Mouse (Mus musculus): Measurements from ENCODE around the gene Fcgrt. TPM values are rescaled to one million over a fixed set of nuclear protein-coding genes. Genes with fewer than 3 reads are reported as not detected.
A peak's percentile ranks its signal among the peaks of the same experiment; 100 is the strongest.
"Not testable (repeated sequence)": the region's sequence is repeated elsewhere in the genome, so short reads cannot be mapped to it uniquely, and the experiment has no call there.

Gene Fcgrt
- polyA plus RNA-seq, 1 experiment from 2014 or later, result 334 TPM

DNA sequence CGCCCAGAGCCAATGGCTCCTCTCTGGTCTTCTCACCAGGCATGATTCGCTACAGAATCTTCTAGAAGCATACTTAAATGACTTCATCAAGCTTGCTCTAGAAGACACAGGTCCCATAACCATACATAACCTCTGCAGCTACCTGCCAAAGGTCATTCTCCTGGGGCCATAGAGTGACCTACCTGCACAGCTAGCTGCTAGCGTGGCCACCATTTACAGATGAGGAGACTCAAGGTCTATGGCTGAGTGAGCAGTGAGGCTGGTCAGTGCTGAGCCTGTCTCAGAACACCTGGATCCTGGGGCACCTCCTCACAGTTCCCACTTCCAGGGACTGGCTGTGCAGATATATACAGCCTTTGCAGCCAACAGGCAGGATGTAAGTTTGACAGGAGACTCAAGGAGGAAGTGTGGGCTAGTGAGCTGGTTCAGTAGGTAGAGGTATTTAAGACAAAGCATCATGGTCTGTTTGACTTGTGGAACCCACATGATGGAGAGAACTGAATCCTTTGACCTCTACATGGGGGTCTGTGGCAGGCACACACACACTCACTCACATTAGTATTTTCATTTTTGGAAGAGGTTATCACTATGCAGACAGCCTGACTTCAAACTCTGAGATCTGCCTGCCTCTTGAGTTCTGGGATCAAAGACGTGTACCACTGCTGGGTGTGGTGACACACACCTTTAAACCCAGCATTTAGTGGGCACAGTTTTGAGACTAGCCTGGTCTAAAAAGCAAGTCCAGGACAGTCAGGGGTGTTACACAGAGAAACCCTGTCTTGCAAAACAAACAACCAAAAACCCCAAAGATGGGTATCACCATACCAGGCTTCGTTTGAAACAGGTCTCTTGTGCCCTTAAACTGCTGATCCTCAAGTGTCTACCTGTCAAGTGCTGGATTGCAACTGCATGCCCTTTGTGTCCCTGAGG is 16.4 kb upstream of the Fcgrt start:
- Histone ChIP-seq H3K36me3 (ENCODE audit: control insufficient read depth, insufficient read depth, low read length) (peaks cover 27% of the 10 kb centered on the region), H3K4me3 (ENCODE audit: low read length) (no peak overlapping the region), H3K4me1 (ENCODE audit: control insufficient read depth, insufficient read depth, low read length) (peaks cover 28% of the 10 kb centered on the region), H3K27ac (ENCODE audit: low read length) (peak overlapping the region; percentile 60), H3K9me3 (ENCODE audit: control insufficient read depth, low read length) (no peaks in the 10 kb centered on the region), H3K27me3 (replicated peaks; ENCODE audit: control insufficient read depth, insufficient read depth, low read length) (no peaks in the 10 kb centered on the region), H3K9ac (ENCODE audit: low read depth, low read length) (no peak overlapping the region), H3K4me2 (ENCODE audit: low read depth, low read length) (no peak overlapping the region)
- 72% methylated on average over 5 of the region's 5 CpGs for WGBS
- ATAC-seq, result no peak

GRCm38 (mm10) chr7:45118336-45118735 is 14.7 kb upstream of the Fcgrt start:
- Histone ChIP-seq H3K4me2 (ENCODE audit: low read depth, low read length) (no peak overlapping the region), H3K9me3 (ENCODE audit: control insufficient read depth, low read length) (no peaks in the 10 kb centered on the region), H3K9ac (ENCODE audit: low read depth, low read length) (no peak overlapping the region), H3K36me3 (ENCODE audit: control insufficient read depth, insufficient read depth, low read length) (peaks cover 26% of the 10 kb centered on the region), H3K27ac (ENCODE audit: low read length) (no peak overlapping the region), H3K4me3 (ENCODE audit: low read length) (no peak overlapping the region), H3K4me1 (ENCODE audit: control insufficient read depth, insufficient read depth, low read length) (peaks cover 25% of the 10 kb centered on the region), H3K27me3 (replicated peaks; ENCODE audit: control insufficient read depth, insufficient read depth, low read length) (no peaks in the 10 kb centered on the region)
- ATAC-seq, result no peak
- WGBS, result 82% methylated on average over 6 of the region's 6 CpGs

DNA sequence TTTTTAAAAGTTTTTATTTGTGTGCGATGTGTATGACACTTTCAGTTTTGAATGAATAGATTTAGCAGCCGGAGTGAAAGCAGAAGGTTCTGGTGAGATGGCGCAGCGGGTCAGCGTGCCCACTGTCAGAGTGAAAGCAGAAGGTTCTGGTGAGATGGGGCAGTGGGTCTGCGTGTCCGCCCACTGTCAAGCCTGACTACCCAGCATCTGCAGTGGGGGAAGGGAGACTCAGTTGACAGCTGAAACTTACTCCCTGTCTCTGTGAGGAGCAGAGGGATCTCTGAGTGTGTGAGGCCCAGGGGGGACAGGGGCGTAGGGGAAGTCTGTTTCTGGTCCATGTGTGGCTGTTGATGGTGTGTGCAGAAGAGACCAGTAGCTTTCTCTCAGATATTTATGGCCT is 13.9 kb upstream of the Fcgrt start:
- Histone ChIP-seq H3K4me2 (ENCODE audit: low read depth, low read length) (no peak overlapping the region), H3K27ac (ENCODE audit: low read length) (0 out of 2 replicates have a peak overlapping the region, but pooled peaks have one; percentile 15), H3K9ac (ENCODE audit: low read depth, low read length) (no peak overlapping the region), H3K4me1 (ENCODE audit: control insufficient read depth, insufficient read depth, low read length) (peaks cover 21% of the 10 kb centered on the region), H3K27me3 (replicated peaks; ENCODE audit: control insufficient read depth, insufficient read depth, low read length) (no peaks in the 10 kb centered on the region), H3K36me3 (ENCODE audit: control insufficient read depth, insufficient read depth, low read length) (peaks cover 22% of the 10 kb centered on the region), H3K9me3 (ENCODE audit: control insufficient read depth, low read length) (no peaks in the 10 kb centered on the region), H3K4me3 (ENCODE audit: low read length) (no peak overlapping the region)
- 75% methylated on average over 8 of the region's 8 CpGs for WGBS
- no peak for ATAC-seq

GRCm38 (mm10) chr7:45113476-45113875 is 9.8 kb upstream of the Fcgrt start:
- Histone ChIP-seq H3K4me2 (ENCODE audit: low read depth, low read length) (no peak overlapping the region), H3K27me3 (replicated peaks; ENCODE audit: control insufficient read depth, insufficient read depth, low read length) (no peaks in the 10 kb centered on the region), H3K4me3 (ENCODE audit: low read length) (no peak overlapping the region), H3K27ac (ENCODE audit: low read length) (peak overlapping the region; percentile 88), H3K36me3 (ENCODE audit: control insufficient read depth, insufficient read depth, low read length) (no peaks in the 10 kb centered on the region), H3K9ac (ENCODE audit: low read depth, low read length) (0 out of 2 replicates have a peak overlapping the region, but pooled peaks have one; percentile 33), H3K9me3 (ENCODE audit: control insufficient read depth, low read length) (no peaks in the 10 kb centered on the region), H3K4me1 (ENCODE audit: control insufficient read depth, insufficient read depth, low read length) (peaks cover 15% of the 10 kb centered on the region)
- peak; percentile 58 for ATAC-seq
- 49% methylated on average over 2 of the region's 2 CpGs for WGBS

DNA sequence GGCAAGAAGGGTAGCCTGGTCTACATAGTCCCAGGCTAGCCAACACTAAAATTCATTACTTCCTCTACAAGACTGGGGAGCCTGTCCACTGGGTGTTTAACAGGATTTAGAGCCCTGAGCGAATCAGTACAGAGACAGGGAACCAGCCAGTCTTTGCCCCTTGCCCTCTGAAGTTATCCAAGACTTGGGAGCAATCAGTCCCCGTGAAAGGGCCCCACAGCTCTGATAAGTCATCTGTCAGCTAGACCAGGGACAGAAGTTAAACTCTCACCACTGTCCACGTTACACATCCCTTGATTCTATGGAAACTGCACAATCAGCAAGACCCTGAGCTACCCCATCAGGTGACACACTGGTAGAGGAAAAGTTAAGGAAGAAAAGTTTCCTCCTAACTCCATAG is 8.9 kb upstream of the Fcgrt start:
- H3K4me2 ChIP-seq (ENCODE audit: low read depth, low read length), result no peak overlapping the region
- no peaks in the 10 kb centered on the region for H3K9me3 ChIP-seq (ENCODE audit: control insufficient read depth, low read length)
- H3K36me3 ChIP-seq (ENCODE audit: control insufficient read depth, insufficient read depth, low read length), result no peaks in the 10 kb centered on the region
- H3K9ac ChIP-seq (ENCODE audit: low read depth, low read length), result no peak overlapping the region
- H3K4me3 ChIP-seq (ENCODE audit: low read length), result no peak overlapping the region
- H3K4me1 ChIP-seq (ENCODE audit: control insufficient read depth, insufficient read depth, low read length), result peaks cover 15% of the 10 kb centered on the region
- WGBS, result 32% methylated on average over 3 of the region's 3 CpGs
- peak; percentile 89 for ATAC-seq
- no peaks in the 10 kb centered on the region for H3K27me3 ChIP-seq (replicated peaks; ENCODE audit: control insufficient read depth, insufficient read depth, low read length)
- peak overlapping the region; percentile 43 for H3K27ac ChIP-seq (ENCODE audit: low read length)

DNA sequence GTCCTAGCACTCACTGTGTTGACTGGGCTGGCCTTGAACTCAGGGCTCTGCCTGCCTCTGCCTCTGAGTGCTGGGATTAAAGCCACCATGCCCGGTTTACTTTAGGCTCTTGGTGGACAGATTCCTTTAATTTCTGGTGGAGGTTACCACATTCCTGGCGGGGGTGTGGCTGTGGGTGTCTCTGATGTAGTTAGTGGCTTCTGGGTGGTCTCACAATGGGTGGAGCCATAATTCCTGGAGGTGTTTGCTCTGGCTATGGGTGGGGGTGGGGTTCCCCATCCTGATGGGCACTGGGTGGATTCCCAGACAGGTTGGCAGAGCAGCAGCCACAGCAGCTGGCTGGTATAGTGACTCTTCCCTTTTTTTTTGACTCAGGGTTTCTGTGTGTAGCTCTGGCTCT is 8.3 kb upstream of the Fcgrt start:
- no peaks in the 10 kb centered on the region for H3K9me3 ChIP-seq (ENCODE audit: control insufficient read depth, low read length)
- no peak overlapping the region for H3K4me3 ChIP-seq (ENCODE audit: low read length)
- peak overlapping the region; percentile 43 for H3K27ac ChIP-seq (ENCODE audit: low read length)
- no peaks in the 10 kb centered on the region for H3K27me3 ChIP-seq (replicated peaks; ENCODE audit: control insufficient read depth, insufficient read depth, low read length)
- no peak for ATAC-seq
- no peak overlapping the region for H3K9ac ChIP-seq (ENCODE audit: low read depth, low read length)
- peaks cover 12% of the 10 kb centered on the region for H3K4me1 ChIP-seq (ENCODE audit: control insufficient read depth, insufficient read depth, low read length)
- no peaks in the 10 kb centered on the region for H3K36me3 ChIP-seq (ENCODE audit: control insufficient read depth, insufficient read depth, low read length)
- WGBS, result 45% methylated on average over 2 of the region's 2 CpGs
- H3K4me2 ChIP-seq (ENCODE audit: low read depth, low read length), result no peak overlapping the region

- not testable (repeated sequence) for H3K27ac ChIP-seq (ENCODE audit: low read length); H3K4me1 ChIP-seq (ENCODE audit: control insufficient read depth, insufficient read depth, low read length); H3K9ac ChIP-seq (ENCODE audit: low read depth, low read length); H3K9me3 ChIP-seq (ENCODE audit: control insufficient read depth, low read length); H3K4me2 ChIP-seq (ENCODE audit: low read depth, low read length); H3K27me3 ChIP-seq (replicated peaks; ENCODE audit: control insufficient read depth, insufficient read depth, low read length); H3K4me3 ChIP-seq (ENCODE audit: low read length); H3K36me3 ChIP-seq (ENCODE audit: control insufficient read depth, insufficient read depth, low read length); ATAC-seq
- 92% methylated on average over 4 of the region's 4 CpGs for WGBS
Measured at GRCm38 (mm10) chr7:45110089-45110488, 6.4 kb upstream of the Fcgrt start.

DNA sequence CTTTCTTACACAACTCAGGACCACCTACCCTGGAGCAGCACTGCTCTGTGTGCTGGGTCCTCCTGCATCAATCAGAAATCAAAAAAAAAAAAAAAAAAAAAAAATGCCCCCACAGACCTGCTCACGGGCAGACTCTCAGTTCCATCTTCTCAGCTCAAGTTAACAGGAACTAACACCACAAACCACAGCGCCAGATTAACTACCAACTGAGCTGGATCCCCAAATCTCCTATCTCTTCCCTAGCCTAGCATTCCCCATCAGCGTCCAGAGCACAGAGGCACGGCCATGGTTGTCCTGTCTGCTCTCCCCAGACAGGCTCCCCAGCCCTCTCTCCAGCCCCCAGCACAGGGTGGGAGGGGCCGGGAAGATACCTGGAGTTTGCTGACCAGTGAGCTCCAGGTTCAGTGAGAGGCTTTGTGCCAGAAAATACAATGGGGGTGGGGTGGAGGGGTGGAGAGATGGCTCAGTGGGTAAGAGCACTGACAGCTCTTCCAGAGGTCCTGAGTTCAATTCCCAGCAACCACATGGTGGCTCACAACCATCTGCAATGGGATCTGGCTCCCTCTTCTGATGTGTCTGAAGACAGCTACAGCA is 3.5 kb upstream of the Fcgrt start:
- H3K27ac ChIP-seq (ENCODE audit: low read length), result no peak overlapping the region
- no peaks in the 10 kb centered on the region for H3K36me3 ChIP-seq (ENCODE audit: control insufficient read depth, insufficient read depth, low read length)
- 73% methylated on average over 5 of the region's 5 CpGs for WGBS
- H3K9ac ChIP-seq (ENCODE audit: low read depth, low read length), result no peak overlapping the region
- H3K4me3 ChIP-seq (ENCODE audit: low read length), result no peak overlapping the region
- H3K9me3 ChIP-seq (ENCODE audit: control insufficient read depth, low read length), result no peaks in the 10 kb centered on the region
- no peak for ATAC-seq
- no peaks in the 10 kb centered on the region for H3K27me3 ChIP-seq (replicated peaks; ENCODE audit: control insufficient read depth, insufficient read depth, low read length)
- no peak overlapping the region for H3K4me2 ChIP-seq (ENCODE audit: low read depth, low read length)
- peaks cover 26% of the 10 kb centered on the region for H3K4me1 ChIP-seq (ENCODE audit: control insufficient read depth, insufficient read depth, low read length)

DNA sequence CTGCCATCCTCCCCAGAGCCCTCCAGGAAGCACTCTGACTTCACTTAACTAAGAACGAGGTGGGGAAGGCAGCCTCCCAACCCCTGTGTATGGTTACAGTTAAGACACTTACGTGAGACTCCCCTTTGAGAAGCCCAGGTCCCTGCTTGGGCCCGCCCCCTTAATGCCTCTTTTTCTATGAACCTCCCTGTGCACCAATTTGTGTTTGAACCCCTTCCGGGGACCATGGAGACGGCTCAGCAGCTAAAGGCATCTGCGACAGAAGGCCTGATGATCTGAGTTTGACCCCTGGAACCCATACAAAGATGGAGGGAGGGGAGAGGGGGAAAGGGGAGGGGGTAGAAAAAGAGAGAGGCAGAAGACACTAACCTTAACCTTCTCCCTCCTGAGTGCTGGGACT is 2.8 kb upstream of the Fcgrt start:
- Histone ChIP-seq H3K4me1 (ENCODE audit: control insufficient read depth, insufficient read depth, low read length) (peaks cover 27% of the 10 kb centered on the region), H3K27ac (ENCODE audit: low read length) (no peak overlapping the region), H3K36me3 (ENCODE audit: control insufficient read depth, insufficient read depth, low read length) (no peaks in the 10 kb centered on the region), H3K9ac (ENCODE audit: low read depth, low read length) (no peak overlapping the region), H3K27me3 (replicated peaks; ENCODE audit: control insufficient read depth, insufficient read depth, low read length) (no peaks in the 10 kb centered on the region), H3K9me3 (ENCODE audit: control insufficient read depth, low read length) (no peaks in the 10 kb centered on the region), H3K4me2 (ENCODE audit: low read depth, low read length) (no peak overlapping the region), H3K4me3 (ENCODE audit: low read length) (no peak overlapping the region)
- 53% methylated on average over 6 of the region's 6 CpGs for WGBS
- ATAC-seq, result no peak
